Mouse (Mus musculus): Measurements from ENCODE around the gene Slc25a24.

Slc25a24 gene

DNA sequence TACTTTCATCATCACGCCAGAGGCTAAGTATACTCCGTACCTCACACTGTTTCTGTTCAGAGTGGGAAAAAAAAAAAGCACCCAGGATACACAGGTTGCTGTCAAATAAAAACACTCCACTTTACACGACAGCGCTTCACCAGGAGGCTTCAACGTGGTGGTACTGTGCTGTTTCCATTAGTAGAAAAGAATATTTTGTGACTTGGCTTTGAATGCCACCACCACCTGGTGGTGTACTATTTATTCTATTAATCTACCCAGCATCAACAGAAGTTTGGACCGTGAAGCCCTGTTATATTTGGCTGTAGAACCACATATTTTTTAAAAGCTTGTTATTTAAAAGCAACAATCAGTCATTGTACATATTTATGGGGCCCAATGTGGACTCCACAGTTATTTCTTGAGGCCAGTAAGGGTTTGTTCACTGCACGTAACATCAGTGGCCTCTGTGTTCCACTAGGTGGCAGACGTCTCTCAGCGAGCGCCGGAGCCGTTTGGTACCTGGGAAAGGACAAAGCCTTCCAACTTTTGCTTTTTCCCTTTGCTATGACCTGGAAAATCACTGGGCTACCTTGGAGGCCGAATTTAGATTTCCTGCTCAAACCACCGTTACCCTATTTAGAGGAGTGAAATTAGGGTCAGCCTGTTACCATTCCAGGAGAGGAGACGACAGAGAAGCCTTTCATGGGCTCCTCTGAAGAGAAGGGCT, 48.3 kb downstream of the Slc25a24 start:
- DNase-seq: peak; percentile 75

DNA sequence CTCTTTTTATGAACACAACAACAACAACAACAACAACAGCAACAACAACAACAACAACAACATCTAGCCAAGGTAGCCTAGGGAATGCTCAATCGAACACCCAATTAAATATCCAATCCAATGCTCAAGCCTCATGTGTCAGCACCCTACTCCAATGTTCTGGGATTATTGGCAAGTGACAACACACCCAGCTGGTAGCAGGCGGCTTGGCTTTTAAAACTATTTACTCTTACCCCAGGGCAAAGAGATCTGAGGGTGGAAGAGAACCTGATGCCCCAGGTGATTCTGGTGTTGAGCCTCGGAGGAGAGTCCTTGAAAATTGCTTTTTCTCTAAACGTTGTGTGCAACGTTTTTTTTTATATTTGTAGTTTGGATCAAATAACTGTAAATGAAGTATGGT, 51.4 kb downstream of the Slc25a24 start:
- peak; percentile 18 for DNase-seq

DNA sequence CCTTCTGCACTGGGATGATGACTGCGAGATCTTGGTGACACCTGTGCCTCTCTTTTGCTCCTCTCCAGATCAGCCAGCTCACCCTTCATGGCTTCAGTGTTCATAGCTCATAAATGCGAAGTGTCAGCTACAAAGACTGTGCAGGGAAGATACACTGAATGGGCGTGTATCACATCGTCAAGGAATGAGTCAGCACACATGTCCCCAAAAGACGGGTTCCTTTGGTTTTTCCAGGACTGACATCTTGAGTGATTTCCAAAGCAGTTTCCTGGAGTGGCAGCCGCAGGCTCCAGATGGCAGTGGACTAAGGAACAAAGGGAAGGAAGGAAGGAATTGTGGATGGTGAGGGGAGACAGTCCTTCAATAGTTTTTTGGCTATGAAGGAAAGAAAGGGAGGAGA, 55.8 kb downstream of the Slc25a24 start:
- no peak for DNase-seq

DNA sequence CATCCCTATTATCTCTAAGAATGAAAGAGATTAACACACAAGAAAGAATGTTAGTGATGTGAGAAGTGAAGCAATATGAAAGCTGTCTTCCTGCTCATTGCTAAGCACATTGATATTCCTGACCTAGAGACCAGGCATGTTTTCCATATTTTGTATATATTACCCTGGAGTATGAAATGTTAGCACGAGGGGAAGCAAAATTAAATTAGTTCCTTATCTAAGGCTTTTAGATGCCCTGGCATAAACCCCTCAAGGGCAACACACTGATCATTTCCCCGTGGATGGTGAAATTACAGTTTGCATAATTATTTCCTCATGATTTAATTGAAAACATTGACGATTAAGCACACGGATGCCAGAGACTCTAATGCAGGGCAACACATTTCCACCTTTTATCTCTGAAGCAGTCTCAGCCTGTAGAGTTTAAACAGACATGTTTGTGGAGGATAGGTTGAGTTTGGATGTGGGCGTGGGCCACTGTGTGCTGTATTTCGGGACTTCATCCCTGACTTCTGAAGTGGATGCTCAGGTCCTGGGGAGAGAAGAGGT, 56.7 kb downstream of the Slc25a24 start:
- no peak for DNase-seq

DNA sequence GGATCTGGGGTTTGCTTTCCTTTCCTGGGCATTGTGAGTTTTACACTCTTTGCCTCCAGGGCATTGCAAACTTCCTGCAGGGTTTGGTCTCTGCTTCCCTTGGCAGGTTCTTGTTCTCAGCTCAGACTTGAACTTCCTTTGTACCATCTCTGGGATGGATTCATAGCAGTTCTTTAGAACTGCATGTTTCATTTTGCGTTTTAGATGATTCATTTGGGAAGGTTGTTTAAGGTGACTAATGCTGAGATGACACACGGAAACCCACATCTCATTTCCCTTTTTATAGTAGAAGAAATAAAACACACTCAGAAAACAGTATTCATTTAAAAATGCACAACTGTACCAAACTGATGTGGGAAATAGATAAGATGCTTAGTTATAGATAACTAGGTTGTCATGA, 73.2 kb downstream of the Slc25a24 start:
- DNase-seq: no peak

DNA sequence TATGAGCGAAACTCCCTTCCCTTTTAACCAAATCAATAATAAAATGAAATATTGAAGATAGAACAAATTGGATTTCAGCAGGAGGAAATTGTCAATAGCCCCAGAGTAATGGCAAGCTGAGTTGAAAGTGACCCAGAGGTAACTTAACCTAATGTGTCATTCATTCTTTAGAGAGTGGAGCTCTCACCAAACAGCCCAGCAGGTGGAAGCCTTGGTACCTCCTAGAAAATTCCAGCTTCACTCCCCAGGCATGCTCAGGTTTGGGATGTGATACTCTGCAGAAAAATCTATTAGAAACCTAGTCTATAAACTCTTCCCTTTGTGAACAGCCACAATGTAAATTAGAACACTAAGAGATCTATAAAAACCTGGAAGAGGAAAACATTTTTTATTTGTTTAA, 76.3 kb downstream of the Slc25a24 start:
- no peak for DNase-seq

DNA sequence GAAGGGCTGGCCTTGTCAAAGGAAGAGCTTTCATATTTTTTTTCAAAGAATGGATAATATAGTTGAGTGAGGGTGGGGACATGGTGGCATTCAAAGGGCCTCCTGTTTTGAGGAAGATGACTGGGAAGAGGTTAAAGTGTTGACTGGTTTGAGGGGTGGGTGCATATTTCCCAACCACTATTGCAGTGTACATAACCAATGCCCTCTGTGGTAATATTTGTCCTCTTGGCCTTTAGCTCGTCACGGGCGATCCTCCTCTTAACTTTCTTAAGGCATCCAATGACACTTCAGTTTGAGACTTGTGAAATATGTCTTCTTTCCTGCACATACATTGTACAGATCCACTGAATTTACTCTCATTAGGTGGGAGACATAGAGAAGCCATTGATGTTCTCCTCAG, 89.4 kb downstream of the Slc25a24 start:
- no peak for DNase-seq

DNA sequence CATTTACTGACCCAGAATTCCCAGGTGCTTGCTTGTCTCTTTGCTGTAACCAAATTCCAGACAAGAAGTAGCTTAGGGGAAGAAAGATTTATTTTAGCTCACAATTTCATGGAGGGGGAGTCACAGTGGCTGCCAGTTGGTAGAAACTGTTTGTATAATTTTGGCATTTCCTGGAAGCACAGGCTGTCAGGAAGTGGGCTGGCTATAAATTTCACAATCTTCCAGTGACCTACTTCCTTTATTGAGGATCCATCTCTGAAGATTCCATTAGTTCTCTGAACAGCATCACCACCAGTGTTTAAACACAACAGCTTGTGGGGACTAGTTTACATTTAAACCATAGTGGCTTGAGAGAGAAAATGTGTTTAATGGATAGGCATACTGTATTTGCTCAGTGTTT, 93.4 kb downstream of the Slc25a24 start:
- no peak for DNase-seq

Data from layer of hippocampus, adult 9-11 months (tissue).